Mouse (Mus musculus) testis, adult 2 months (tissue): ENCODE data around the gene Adamts7. TPM values are rescaled to one million over a fixed set of nuclear protein-coding genes. Genes with fewer than 3 reads are reported as not detected.

Experiments
- H3K27ac ChIP-seq: fragments of 200-500 bp; 2 replicates; pipeline ENCODE4 v1.5.1; 2012; ENCODE audit warnings: low read depth, low read length; ENCODE audit not compliant: control insufficient read depth, insufficient read depth
- H3K27me3 ChIP-seq: fragments of 200-500 bp; 2 replicates; pipeline ENCODE4 v1.6.1; 2012; ENCODE audit warnings: mild to moderate bottlenecking, low read length, moderate library complexity; ENCODE audit not compliant: control insufficient read depth, insufficient read depth
- H3K36me3 ChIP-seq: fragments of 200-500 bp; 2 replicates; pipeline ENCODE4 v1.6.1; 2012; ENCODE audit warnings: mild to moderate bottlenecking, low read length; ENCODE audit not compliant: control insufficient read depth, insufficient read depth
- H3K4me1 ChIP-seq: fragments of 200-500 bp; 2 replicates; pipeline ENCODE4 v1.6.1; 2012; ENCODE audit warnings: low read length; ENCODE audit not compliant: control insufficient read depth, insufficient read depth
- H3K4me3 ChIP-seq: fragments of 200-500 bp; 2 replicates; pipeline ENCODE4 v1.5.1; 2012; ENCODE audit warnings: low read depth, mild to moderate bottlenecking, low read length, moderate library complexity, mixed read lengths; ENCODE audit not compliant: control insufficient read depth
- CTCF ChIP-seq: fragments of 200-500 bp; IDR thresholded peaks from 2 replicates; pipeline ENCODE4 v1.5.1; 2012; ENCODE audit warnings: low read depth, mild to moderate bottlenecking, inconsistent platforms, low read length, moderate library complexity; ENCODE audit not compliant: control insufficient read depth, insufficient read depth, insufficient replicate concordance
- POLR2A ChIP-seq: fragments of 200-500 bp; IDR thresholded peaks from 2 replicates; pipeline ENCODE4 v1.6.1; 2012; ENCODE audit warnings: low read depth, mild to moderate bottlenecking, inconsistent platforms, low read length, moderate library complexity; ENCODE audit not compliant: control insufficient read depth
- polyA plus RNA-seq: library from polyadenylated mRNA; depleted of rRNA; stranded (reverse); fragments of >200 nt; gene quantifications from 2 replicates; pipeline ENCODE4 v1.2.3, GENCODE M21; 2012

Adamts7 gene
- polyA plus RNA-seq, 1 experiment = 5.3 TPM

DNA sequence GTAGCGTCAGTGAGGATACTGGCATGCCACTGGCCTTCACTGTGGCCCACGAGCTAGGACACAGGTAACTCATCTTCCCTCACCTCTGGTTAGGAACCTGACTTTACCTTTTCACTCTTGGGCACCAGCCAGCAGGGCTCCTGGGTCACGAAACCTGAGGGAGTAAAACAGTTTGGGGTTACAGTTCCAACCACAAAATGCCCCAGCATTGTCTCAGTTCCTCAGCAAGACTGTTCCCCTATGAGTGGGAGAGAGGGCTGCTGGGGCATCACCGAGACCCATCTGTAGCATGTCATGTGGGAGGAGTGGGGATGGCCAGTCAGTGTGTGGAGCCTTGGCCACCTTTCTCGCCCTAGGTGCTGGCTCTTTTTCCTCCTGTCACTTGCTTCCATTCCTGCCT, 16.5 kb downstream of the Adamts7 start:
- Histone ChIP-seq H3K27ac (no peak overlapping the region), H3K4me1 (no peaks in the 10 kb centered on the region; the same call in 1 of the 2 replicates), H3K36me3 (no peaks in the 10 kb centered on the region), H3K27me3 (no peaks in the 10 kb centered on the region), H3K4me3 (no peak overlapping the region)
- TF ChIP-seq CTCF = no peak
- TF ChIP-seq POLR2A = no peak

DNA sequence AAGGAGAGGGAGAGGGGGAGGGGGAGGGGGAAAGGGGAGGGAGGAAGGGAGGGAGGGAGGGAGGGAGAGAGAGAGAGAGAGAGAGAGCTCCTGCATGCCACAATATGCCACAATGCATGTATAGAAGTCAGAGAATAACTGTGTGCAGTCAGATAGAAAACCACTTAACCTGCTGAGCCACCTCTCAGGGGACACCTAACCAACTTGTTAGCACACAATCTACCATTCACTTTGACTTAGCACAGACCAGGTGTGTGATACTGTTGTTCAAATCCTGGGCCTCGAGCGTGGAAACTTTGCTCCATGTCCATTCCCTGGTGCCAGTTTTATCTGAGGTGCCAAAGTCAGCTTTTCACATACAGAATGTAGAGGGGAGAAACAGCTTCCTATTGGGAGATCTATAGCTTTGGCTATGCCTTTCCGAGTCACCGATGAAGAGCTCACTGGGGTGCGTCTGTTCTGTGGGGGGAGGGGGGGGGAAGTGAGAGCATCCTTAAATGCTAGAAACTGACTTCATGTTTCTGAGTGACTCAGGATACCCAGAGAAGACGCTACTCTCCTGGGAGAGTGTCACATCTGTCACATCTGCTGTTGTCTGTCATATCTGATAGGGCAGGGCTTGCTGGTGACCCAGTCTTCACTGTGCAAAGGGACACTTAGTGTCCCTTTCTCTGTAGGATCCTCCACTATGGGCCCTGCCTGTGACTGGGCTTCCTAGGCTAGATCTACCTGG, 19.0 kb downstream of the Adamts7 start:
- Histone ChIP-seq H3K4me1 (no peaks in the 10 kb centered on the region; the same call in none of the 2 replicates), H3K36me3 (no peaks in the 10 kb centered on the region), H3K27ac (no peak overlapping the region), H3K4me3 (no peak overlapping the region), H3K27me3 (no peaks in the 10 kb centered on the region)
- TF ChIP-seq CTCF = no peak
- no peak for TF ChIP-seq POLR2A

DNA sequence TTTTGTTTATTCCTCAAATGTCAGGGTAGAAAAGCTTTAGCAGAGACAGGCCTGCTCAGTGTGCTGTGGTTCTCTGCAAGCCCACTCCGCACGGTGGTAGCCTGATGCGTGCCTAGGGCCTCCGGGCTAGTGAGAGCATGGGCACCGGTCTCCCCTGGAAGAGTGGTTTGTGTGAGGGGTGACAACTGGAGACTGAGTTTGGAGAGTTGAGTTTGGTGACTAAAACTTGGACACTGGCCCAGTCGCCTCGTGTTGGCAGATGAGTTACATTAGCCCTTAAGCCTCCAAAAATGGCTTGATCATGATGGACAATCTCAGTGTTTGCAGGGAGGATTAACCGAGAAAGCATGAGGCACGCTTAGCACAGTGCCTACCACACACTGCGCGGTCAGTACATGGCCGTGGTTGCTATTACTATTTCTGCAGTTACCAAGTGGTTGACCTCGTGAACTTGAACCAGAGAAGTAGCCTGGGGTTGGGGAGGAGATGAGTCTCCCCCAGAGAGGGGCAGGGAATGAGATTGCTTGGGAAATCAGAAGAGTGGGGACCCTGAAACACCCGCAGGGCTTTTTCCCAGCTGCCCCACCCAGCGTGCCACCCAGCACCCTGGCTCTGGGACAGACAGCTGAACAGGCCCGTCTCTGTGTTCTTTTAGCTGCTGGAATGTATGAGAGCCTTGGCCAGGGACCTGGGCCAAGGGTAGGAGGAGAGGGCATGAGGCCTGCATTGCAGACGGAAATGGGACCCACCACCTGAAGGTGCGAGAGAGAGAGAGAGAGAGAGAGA, 20.0 kb downstream of the Adamts7 start:
- H3K36me3 ChIP-seq = no peaks in the 10 kb centered on the region
- no peak overlapping the region for H3K4me3 ChIP-seq
- TF ChIP-seq CTCF (no peak), POLR2A (no peak)
- no peak overlapping the region for H3K27ac ChIP-seq
- H3K27me3 ChIP-seq = no peaks in the 10 kb centered on the region
- no peaks in the 10 kb centered on the region; the same call in none of the 2 replicates for H3K4me1 ChIP-seq

DNA sequence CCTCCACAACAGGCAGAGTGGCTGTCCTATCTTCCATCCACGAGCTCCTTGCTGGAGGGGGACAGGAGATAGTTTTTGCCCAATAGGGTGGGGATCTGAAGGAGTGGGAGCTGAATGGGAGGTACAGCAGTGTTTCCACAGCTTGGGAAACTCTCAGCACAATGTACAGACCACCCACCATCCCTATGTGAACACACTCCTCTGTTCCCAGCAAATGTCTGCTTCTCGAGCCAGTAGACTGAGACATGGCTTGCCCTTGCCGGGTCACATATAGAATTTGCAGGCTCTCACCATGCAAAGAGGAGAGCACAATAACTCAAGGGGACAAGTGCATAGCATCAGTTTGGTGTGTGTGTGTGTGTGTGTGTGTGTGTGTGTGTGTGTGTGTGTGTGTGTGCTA, 20.7 kb downstream of the Adamts7 start:
- Histone ChIP-seq H3K4me1 (no peaks in the 10 kb centered on the region; the same call in none of the 2 replicates), H3K36me3 (no peaks in the 10 kb centered on the region), H3K27ac (no peak overlapping the region), H3K27me3 (no peaks in the 10 kb centered on the region), H3K4me3 (no peak overlapping the region)
- TF ChIP-seq CTCF = no peak

DNA sequence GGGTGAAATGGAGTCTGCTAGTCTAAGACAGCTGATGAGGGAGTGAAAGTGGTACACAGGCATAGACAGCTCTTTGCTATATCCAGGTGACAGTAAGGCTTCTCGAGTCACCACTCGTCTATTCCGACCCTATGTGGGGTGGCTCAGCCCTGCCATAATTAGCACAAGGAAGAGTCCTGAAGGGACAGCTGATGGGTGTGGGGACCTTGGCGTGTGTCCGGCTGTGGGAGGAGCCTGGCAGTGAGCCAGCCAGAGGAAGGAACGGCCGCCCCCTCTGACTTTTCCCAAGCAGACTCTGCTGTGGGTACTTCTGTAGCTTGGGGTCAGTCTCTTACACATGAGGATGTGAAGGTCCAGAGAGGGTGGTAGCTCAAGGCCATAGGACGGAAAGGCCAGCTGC, 21.2 kb downstream of the Adamts7 start:
- no peak overlapping the region for H3K27ac ChIP-seq
- no peaks in the 10 kb centered on the region for H3K36me3 ChIP-seq
- no peaks in the 10 kb centered on the region; the same call in none of the 2 replicates for H3K4me1 ChIP-seq
- no peak for TF ChIP-seq POLR2A
- no peak for TF ChIP-seq CTCF
- no peaks in the 10 kb centered on the region for H3K27me3 ChIP-seq
- no peak overlapping the region for H3K4me3 ChIP-seq

DNA sequence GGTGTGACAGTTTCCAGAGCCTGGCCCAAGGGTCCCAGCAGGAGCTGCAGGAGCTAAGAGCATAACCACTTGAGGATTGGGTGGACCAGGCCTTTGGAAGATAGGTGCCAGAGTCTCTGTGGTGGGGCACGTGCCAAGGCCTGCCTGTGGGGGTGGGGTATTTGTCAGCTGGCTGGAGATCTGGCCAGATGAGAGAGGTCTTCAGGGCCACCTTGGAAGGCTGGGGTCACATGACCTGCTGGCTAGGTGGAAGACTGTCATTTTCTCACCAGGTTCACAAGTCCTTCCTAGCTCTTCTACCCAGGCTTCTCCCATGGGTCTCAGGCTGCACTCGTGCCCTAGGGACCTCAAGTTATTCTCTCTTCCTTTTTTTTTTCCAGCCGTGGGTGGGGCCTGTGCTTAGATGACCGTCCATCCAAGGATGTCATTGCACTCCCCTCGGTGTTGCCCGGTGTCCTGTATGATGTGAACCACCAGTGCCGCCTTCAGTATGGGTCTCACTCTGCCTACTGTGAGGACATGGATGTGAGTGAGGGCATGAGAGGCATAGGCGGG, 22.6 kb downstream of the Adamts7 start:
- H3K27ac ChIP-seq = no peak overlapping the region
- no peaks in the 10 kb centered on the region for H3K27me3 ChIP-seq
- no peaks in the 10 kb centered on the region for H3K36me3 ChIP-seq
- no peaks in the 10 kb centered on the region; the same call in none of the 2 replicates for H3K4me1 ChIP-seq
- TF ChIP-seq POLR2A (no peak), CTCF (no peak)
- no peak overlapping the region for H3K4me3 ChIP-seq

DNA sequence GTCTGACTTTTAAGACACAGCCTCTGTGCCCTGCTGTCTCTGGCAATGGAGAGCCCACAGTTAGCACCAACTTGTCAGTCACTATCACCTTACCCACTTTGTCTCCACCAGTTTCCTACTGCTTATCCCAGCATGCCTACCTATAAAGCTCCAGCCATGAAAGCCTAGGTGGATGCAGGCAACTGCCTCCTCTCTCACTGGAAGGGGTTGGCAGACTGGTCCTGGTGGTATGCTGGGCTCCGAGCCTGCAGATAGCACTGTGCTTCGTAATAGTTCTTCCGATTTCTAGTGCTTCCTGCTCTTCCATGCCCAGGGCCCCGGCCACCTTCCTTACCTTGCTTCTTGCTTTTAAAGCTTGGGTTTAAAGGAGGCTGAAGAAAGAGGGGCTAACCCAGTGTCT, 26.0 kb downstream of the Adamts7 start:
- no peaks in the 10 kb centered on the region for H3K27me3 ChIP-seq
- no peak for TF ChIP-seq CTCF
- TF ChIP-seq POLR2A = no peak
- no peaks in the 10 kb centered on the region for H3K36me3 ChIP-seq
- H3K27ac ChIP-seq = no peak overlapping the region
- no peaks in the 10 kb centered on the region; the same call in 1 of the 2 replicates for H3K4me1 ChIP-seq
- H3K4me3 ChIP-seq = no peak overlapping the region
